Mouse (Mus musculus) testis, postnatal 10 days (tissue): ENCODE measurements around the gene Mtmr11.
"Not testable (repeated sequence)": the region's sequence is repeated elsewhere in the genome, so short reads cannot be mapped to it uniquely, and the experiment has no call there.

ENCODE experiments used
- DNase-seq: peaks from one replicate; pipeline ENCODE4 v3.0.0; 2021; ENCODE audit warnings: low spot score

Gene Mtmr11

DNA sequence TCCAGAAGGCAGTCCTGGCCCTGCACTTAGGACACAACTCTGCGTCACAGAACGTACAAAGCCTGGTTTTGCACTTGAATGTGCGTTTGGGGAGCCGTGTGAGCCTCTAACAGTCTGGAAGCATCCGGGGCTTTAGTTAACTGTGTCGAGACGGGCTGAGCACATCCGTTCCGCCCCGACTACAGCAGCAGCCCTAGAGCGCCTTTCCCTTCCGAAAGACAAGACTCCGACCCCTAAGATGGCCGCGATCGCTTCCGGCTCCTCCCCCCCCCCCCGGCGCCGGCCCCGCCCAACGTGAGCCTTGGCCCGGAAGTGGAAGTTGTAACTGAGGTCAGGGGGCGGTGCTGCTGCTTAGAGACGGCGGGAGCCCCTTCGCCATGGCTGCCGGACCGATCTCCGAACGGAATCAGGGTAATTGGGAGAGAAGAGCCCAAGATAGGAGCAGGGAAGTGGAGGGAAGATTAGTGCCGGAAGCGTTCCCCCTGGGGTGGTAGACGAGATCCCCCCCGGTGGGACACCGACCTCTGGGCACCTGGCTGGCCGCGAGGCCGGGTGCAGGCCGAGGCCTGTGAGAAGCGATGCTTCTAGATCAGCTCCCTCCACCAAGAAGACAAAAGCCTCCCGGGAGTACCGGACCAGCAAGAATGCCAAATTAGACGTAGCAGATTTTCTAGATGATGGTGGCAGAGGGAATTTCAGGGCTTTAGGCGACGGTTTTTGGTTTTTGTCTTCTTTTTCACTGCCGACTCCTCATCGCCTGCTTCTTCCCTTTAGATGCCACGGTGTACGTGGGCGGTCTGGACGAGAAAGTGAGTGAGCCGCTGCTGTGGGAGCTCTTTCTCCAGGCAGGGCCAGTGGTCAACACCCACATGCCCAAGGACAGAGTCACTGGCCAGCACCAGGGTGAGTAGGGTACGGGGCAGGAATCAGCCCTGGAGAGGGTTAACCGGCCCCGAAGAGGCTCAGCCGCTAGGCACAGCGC lies 10.7 kb downstream of the Mtmr11 start, which contains the start of gene Sf3b4:
Sf3b4 (plus strand) TSS at position 136 of the 982 bp plus-strand sequence.
- peak; percentile 87 for DNase-seq

DNA sequence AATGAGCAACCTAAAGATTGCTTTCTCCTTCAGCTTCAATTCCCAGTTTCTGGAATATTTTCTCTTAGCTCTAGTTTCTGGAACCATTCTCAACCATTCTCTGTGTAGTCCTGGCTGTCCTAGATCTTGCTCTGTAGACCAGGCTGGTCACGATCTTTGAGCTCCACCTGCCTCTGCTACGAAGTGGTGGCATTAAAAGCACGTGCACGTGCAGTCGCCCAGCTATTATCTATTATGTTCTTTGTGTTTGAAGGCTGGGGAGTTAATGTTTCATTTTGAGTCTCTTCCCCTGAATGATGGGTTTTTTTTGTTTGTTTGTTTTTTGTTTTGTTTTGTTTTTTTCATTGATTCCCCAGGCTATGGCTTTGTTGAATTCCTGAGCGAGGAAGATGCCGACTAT lies 11.4 kb downstream of the Mtmr11 start:
- DNase-seq: no peak

DNA sequence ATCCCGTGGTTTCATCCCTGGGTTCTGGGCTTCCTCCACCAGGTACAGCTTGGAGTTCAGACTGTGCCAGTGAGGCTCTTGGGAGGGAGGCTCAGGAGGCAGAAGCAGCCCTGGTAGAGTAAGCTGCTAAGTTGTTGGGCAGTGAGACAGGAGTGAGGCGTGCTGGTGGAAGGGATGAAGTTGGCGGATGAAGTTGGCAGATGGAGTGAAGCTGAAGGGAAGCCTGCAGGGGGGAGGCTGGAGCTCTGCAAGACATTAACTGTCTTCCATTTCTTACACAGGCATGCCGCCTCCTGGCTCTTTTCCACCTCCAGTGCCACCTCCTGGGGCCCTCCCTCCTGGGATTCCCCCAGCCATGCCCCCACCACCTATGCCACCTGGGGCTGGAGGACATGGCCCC lies 12.2 kb downstream of the Mtmr11 start:
- DNase-seq: not testable (repeated sequence)

- no peak for DNase-seq
These were observed 13.4 kb downstream of the Mtmr11 start for GRCm38 (mm10) chr3:96175251-96175650.

- DNase-seq: no peak
These were observed 16.6 kb downstream of the Mtmr11 start for GRCm38 (mm10) chr3:96178427-96178826.

DNA sequence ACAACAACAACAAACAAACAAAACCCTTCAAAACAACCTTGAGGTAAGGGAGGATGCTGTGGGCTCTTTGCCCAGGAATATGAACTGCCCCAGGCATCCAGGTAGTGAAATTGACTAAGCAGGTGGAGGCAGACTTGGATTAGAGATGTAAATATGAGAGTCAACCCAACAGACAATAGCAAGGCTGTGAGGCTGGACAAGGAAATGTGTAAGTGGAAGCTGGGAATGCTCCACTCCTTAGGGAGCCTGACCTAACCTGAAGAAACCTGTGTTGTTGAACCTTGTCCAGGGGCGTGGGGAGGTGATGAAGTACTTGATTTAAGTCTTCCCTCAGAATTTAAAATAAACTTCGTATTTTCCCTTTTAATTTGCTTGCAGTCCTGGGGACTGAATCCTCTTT lies 17.1 kb downstream of the Mtmr11 start:
- DNase-seq: no peak

- no peak for DNase-seq
These were observed 17.7 kb downstream of the Mtmr11 start for GRCm38 (mm10) chr3:96179531-96179930.

DNA sequence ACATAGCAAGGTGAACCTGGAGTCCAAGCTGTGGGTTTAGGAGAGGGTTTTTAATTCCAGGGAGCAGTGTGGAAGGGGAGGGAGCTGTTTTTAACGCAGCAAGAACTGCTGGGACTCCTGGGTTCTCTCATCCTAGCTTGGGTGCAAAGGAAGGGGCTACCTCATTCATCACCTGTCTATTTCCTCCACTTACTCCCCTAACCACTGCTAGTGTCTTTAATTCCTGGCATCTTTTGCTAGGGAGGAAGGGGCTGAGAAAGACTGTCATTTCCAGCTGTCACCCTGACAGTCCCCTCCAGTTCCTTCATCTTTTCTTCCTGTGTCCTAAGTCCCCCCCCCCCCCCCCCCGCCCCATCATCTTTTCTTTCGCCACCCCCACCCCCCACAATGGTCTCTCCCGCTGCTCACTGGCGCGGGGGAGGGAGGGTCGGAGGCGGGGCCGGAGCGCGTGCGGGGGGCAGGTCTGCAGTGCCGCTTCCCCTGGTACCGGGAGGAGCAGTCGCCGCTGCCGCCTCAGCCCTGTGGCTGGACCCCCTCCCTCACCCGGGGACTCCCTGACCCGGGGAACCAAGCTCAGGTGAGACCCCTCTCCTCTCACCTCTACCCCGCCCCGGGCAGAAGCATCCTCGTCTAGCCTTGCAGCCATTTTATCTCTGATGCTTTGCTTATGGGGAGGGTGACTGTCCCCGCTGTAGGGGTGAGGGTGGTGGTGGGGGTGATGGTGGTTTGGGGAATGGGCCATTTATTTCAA lies 19.1 kb downstream of the Mtmr11 start, which contains the start of gene Sv2a:
Sv2a (plus strand) TSS at position 425 of the 751 bp plus-strand sequence.
- DNase-seq: peak; percentile 78

GRCm38 (mm10) chr3:96181510-96182381 lies 19.9 kb downstream of the Mtmr11 start:
- no peak for DNase-seq

- no peak for DNase-seq
These were observed 20.6 kb downstream of the Mtmr11 start for GRCm38 (mm10) chr3:96182382-96182776.

GRCm38 (mm10) chr3:96192977-96193376 lies 31.2 kb downstream of the Mtmr11 start:
- DNase-seq: no peak

DNA sequence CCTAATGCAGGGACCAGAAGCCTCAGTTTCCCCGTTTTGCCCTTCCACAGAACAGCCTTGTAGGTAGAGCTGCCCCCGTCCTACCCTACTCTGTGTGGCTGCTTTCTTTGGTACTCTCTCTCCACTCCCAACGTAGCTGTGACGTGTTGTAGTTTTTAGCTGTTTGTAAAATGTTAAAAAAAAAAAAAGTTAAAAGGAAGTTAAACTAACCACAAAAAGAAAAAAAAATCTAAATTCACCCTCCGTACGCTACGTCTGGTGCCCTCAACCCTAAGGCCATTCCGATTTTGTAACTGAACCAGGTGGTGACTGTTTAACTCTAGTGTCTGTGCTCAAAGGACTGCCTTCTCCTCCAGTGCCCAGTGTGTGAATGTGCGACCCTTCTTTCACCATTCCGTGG lies 33.2 kb downstream of the Mtmr11 start:
- DNase-seq: no peak

GRCm38 (mm10) chr3:96195616-96196313 lies 34.0 kb downstream of the Mtmr11 start:
- no peak for DNase-seq

DNA sequence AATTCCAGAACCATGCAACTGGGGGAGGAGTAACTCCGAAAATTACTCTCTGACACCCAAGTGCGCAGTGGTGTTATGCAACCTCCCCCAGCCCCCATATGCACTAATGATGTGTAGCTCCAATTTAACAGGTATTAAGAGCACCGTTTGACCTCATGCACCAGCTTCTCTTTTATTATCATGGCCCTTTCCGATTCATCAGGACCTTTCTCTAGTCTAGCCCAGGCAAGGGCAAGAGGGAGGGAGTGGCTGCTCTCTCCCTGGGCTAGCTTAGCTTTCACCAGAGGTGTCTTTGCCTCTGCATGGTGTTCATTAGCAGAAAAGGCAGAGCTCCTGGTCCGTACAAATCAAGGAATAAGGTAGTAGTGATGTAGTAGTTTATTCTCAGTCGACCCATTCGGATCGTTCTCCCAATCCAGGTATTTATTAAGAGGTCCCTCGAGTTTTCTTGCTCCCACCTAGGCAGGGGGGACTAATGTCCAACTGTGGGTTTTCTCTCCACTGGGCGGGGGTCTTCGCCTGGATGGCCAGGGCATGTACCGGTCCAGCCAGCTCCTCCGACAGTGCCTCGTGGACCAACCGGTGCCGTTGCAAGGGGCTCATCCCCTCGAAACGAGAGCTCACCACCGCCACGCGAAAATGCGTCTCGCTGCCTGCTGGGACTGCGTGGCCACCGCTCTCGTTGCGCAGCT lies 34.8 kb downstream of the Mtmr11 start:
- DNase-seq: no peak

DNA sequence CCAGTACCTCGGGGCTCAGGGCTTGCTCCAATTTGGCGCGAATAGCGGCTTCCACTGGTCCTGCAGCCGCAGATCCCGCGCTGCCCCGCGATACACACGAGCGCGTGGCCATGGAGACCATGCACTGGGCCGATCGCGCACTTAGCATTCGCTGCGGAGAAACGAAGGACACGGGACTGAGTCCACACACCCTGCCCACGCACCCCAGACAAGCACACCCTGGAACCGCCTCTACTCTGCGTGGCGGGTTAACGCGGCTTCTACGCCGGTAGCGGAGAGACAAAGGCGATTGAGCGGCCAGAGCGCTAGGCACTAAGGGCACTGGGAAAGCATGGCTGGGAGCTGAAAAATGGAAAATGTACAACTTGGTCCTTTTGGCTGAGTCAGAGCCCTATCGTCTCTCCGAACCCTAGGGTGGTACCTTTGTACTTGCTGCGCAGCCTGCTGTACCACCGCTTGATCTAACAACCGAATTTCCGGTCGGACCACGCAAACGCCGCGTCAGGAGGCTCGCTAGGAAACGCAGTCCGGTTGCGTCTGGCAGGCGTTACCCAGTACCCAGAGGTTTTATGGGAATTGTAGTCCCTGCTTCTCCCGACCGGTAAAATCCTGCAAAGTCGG lies 35.4 kb downstream of the Mtmr11 start:
- DNase-seq: peak; percentile 85

DNA sequence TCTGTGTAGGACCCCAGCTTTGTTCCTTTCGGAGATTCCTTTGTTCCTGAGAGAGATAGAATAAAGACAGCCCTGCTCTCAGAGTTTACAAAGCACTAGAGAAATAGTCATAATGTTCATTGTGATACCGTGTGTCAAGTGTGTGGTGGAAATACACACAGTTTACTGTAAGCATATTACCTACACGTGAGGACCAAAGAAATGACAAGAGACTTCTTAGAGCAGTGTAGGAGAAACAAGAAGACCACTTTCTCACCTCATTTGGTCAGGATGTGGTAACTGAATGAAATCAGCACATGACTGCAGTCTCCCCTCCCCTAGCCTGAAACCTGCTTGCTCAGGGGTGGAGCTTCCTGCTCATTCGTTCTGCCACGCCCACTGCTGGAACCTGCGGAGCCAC lies 36.4 kb downstream of the Mtmr11 start:
- DNase-seq: no peak

- not testable (repeated sequence) for DNase-seq
These were observed 36.9 kb downstream of the Mtmr11 start for GRCm38 (mm10) chr3:96198601-96199251.

- no peak for DNase-seq
These were observed 37.9 kb downstream of the Mtmr11 start for GRCm38 (mm10) chr3:96199731-96200130.

- DNase-seq: no peak
These were observed 46.0 kb downstream of the Mtmr11 start for GRCm38 (mm10) chr3:96207819-96208218.

GRCm38 (mm10) chr3:96209242-96209641 lies 47.4 kb downstream of the Mtmr11 start:
- peak; percentile 59 for DNase-seq
